Mouse (Mus musculus) forebrain, embryonic 15.5 days (tissue): Measurements from ENCODE around the gene Col6a1. TPM values are rescaled to one million over a fixed set of nuclear protein-coding genes. Genes with fewer than 3 reads are reported as not detected.
"Not testable (repeated sequence)": the region's sequence is repeated elsewhere in the genome, so short reads cannot be mapped to it uniquely, and the experiment has no call there.

Experiments
- ATAC-seq: fragments of 200-750 bp; cut with Nextera tagmentation; replicated peaks from 2 replicates; pipeline ENCODE4 v1.8.0; 2017; ENCODE audit warnings: mild to moderate bottlenecking, moderate TSS enrichment, moderate library complexity
- H3K27ac ChIP-seq: fragments of 300-500 bp; sonication (generic); replicated peaks from 2 replicates; pipeline ENCODE4 v1.5.1; 2015; ENCODE audit warnings: mild to moderate bottlenecking, inconsistent platforms
- H3K27me3 ChIP-seq: fragments of 300-500 bp; sonication (generic); 2 replicates; pipeline ENCODE4 v1.6.1; 2015; ENCODE audit warnings: inconsistent platforms
- H3K36me3 ChIP-seq: fragments of 300-500 bp; sonication (generic); 2 replicates; pipeline ENCODE4 v1.6.1; 2015; ENCODE audit warnings: mild to moderate bottlenecking, inconsistent platforms
- H3K4me1 ChIP-seq: fragments of 300-500 bp; sonication (generic); 2 replicates; pipeline ENCODE4 v1.6.1; 2015; ENCODE audit warnings: inconsistent platforms
- H3K4me2 ChIP-seq: fragments of 300-500 bp; sonication (generic); replicated peaks from 2 replicates; pipeline ENCODE4 v1.6.1; 2015; ENCODE audit warnings: mild to moderate bottlenecking, inconsistent platforms
- H3K4me3 ChIP-seq: fragments of 300-500 bp; sonication (generic); 2 replicates; pipeline ENCODE4 v1.5.1; 2015; ENCODE audit warnings: mild to moderate bottlenecking, inconsistent platforms
- H3K9ac ChIP-seq: fragments of 300-500 bp; sonication (generic); replicated peaks from 2 replicates; pipeline ENCODE4 v1.6.1; 2015; ENCODE audit warnings: mild to moderate bottlenecking, inconsistent platforms
- H3K9me3 ChIP-seq: fragments of 300-500 bp; sonication (generic); 2 replicates; pipeline ENCODE4 v1.6.1; 2016; ENCODE audit warnings: inconsistent platforms
- WGBS: fragments of 180-500 bp; shearing (Covaris S2); methylation state at CpG from one replicate; pipeline ENCODE4 v1.1.7; 2015; ENCODE audit warnings: mixed read lengths; 5-methylcytosine and 5-hydroxymethylcytosine counted together
- polyA plus RNA-seq: library from polyadenylated mRNA; unstranded; fragments of >200 nt; fragmentation: Nextera tagmentation; extraction: Ambion mirVana; gene quantifications from 2 replicates; pipeline ENCODE4 v1.2.1, GENCODE M21; 2015

The Col6a1 gene
- 8.1 and 8.3 TPM in 2 replicates for polyA plus RNA-seq

DNA sequence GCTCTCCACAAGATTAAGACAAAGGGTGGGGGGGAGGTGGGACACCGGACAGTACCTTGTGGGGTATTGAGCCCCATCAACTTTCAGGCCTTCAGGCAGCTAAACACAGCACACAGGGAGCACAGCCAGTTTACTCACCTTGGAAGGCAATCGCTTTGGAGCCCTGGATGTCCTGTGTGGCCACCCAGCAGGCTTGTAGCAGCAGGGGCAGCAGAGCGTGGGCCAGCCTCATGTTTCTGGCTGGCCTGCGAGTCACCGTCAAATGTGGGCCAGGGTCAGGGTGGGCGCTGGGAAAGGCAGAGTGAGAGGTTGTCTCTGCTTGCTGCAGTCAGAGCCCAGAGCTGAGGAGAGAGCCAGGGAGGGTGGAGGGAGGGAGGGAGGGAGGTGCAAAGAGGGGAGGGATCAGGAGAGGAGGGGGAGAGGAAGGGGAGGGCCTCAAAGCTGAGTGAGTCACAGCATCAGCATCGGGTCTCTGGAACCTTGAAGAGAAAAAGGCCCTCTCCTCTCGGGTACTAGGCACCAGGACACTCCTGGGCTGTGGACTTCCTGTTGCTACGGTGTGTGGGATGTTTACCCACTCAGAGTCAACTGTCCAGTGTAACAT, at the start of gene Col6a1:
Gene Col6a1 (minus strand): TSS at position 487 of the 604 bp plus-strand sequence.
- WGBS = 33% methylated on average over 9 of the region's 9 CpGs

DNA sequence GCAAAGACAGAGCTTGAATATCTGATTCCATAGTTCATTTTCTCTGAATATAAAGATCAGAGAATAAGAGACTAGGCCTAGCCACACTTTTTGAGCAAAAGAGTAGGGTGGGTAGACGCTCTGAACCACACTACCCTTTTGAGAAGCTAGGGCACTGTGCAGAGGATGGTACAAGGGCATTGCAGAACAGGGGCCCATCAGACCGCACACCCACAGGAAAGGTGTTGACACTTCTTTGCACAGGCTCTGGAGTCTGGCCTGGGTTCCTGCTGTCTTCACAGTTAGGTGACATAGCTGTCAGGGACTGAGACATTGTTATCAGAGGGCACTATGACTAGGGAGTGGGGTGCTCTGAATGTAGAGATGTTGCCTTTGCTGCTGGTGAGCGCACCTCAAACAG, 45.7 kb upstream of the Col6a1 start:
- no peak overlapping the region for H3K9ac ChIP-seq
- no peak overlapping the region for H3K27ac ChIP-seq
- H3K4me1 ChIP-seq = no peaks in the 10 kb centered on the region
- no peak for ATAC-seq
- H3K27me3 ChIP-seq = no peaks in the 10 kb centered on the region
- no peak overlapping the region for H3K4me2 ChIP-seq
- 94% methylated on average over 3 of the region's 3 CpGs for WGBS
- H3K4me3 ChIP-seq = no peak overlapping the region
- no peaks in the 10 kb centered on the region; the same call in 1 of the 2 replicates for H3K36me3 ChIP-seq
- no peaks in the 10 kb centered on the region for H3K9me3 ChIP-seq

More for the DNA sequence above, at the start of gene Col6a1:
- ATAC-seq = no peak
- H3K27me3 ChIP-seq = no peaks in the 10 kb centered on the region
- H3K4me3 ChIP-seq = no peak within 1 kb of the TSS
- H3K9me3 ChIP-seq = no peaks in the 10 kb centered on the region
- peaks cover 5% of the 10 kb centered on the region; the same call in 1 of the 2 replicates for H3K4me1 ChIP-seq
- H3K9ac ChIP-seq = no peak within 1 kb of the TSS
- no peaks in the 10 kb centered on the region for H3K36me3 ChIP-seq
- no peak within 1 kb of the TSS for H3K4me2 ChIP-seq
- no peak within 1 kb of the TSS for H3K27ac ChIP-seq

DNA sequence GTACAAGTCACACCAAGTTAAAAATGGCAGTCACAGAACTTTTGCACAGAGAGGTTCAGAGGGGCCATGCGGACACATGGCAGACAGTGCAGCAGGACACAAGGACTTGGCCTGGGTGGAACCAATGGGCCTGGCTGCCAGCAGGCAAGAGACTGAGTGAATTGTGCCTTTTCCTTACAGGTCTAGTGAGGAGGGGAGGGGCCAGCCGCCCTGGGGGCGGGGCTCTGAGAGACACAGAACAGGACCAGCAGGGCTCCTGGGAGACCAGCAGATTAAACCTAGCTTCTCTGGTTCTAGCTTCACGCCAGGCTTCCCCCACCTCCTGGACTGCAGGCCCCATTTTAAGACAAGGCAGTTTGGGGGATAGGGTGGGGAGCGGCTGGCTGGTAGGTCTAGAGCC, 45.1 kb upstream of the Col6a1 start:
- WGBS = 47% methylated on average over 5 of the region's 5 CpGs
- H3K4me2 ChIP-seq = no peak overlapping the region
- no peak overlapping the region for H3K4me3 ChIP-seq
- no peaks in the 10 kb centered on the region for H3K9me3 ChIP-seq
- no peaks in the 10 kb centered on the region for H3K4me1 ChIP-seq
- no peak for ATAC-seq
- H3K9ac ChIP-seq = no peak overlapping the region
- H3K27ac ChIP-seq = no peak overlapping the region
- no peaks in the 10 kb centered on the region; the same call in 1 of the 2 replicates for H3K36me3 ChIP-seq
- H3K27me3 ChIP-seq = no peaks in the 10 kb centered on the region

DNA sequence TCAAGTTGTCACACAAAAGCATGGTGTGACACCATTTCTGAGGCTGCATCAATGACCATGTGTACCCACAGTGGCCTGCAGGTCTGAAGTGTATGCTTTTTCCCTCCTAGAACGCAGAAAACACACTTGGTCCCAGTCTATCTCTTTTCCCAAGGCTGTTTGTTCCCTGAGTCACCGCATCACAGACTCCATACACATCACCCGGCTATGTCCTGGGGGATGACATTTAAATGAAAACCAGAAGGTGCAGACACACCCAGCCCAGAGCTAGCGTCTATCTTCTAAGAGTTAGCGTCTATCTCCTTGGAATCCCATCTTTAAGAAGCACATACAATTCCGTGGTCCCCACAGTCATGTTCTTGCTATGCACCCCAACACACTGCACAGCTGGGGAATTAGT, 43.6 kb upstream of the Col6a1 start:
- Histone ChIP-seq H3K4me2 (no peak overlapping the region), H3K27me3 (no peaks in the 10 kb centered on the region), H3K4me3 (no peak overlapping the region), H3K9ac (no peak overlapping the region), H3K9me3 (no peaks in the 10 kb centered on the region), H3K36me3 (no peaks in the 10 kb centered on the region; the same call in 1 of the 2 replicates), H3K4me1 (no peaks in the 10 kb centered on the region), H3K27ac (no peak overlapping the region)
- ATAC-seq = no peak
- WGBS = 93% methylated on average over 6 of the region's 6 CpGs

DNA sequence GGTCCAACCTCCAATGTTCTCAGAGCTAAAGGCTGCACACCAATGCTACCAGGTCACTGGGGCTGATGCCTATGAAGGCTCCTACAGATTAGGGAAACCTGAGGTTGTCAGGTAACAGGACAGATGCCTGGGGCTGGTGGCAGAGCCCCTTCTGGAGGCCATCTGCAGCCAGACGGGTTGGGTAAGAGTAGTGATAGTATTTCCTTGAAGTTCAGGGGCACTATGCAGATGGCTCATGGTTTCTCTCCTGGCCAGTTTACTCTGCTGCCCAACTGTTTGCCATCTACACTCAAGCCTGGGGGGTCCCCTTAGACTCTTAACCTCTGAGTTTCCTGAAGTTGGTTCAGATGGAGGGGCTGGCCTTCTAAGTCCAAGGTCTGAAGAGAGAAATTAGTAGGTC, 40.2 kb upstream of the Col6a1 start:
- no peaks in the 10 kb centered on the region for H3K36me3 ChIP-seq
- no peaks in the 10 kb centered on the region for H3K9me3 ChIP-seq
- no peak overlapping the region for H3K4me3 ChIP-seq
- no peak overlapping the region for H3K27ac ChIP-seq
- H3K4me1 ChIP-seq = no peaks in the 10 kb centered on the region
- H3K27me3 ChIP-seq = no peaks in the 10 kb centered on the region
- ATAC-seq = no peak
- WGBS = 96% methylated on average over 1 of the region's 1 CpGs
- H3K9ac ChIP-seq = no peak overlapping the region
- no peak overlapping the region for H3K4me2 ChIP-seq

DNA sequence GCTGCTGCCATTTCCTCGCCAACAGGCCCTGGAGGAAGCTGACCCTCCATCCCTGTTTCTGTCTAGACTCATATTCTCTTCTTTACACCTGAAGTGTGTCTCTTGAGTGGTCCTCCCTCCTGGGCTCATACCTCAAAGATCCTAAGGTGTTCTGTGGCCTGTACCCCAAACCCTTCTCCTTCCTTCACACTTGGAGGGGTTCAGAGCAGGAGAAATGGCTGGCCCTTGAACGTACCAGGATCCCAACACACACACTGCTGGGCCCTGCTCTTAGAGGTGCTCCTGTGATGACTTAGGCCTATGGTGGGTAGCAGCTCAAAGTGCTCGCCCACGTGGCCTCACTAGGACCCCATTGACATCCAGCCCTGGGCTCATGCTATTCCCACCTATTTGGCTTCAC, 39.0 kb upstream of the Col6a1 start:
- no peak overlapping the region for H3K27ac ChIP-seq
- ATAC-seq = no peak
- no peak overlapping the region for H3K4me3 ChIP-seq
- no peaks in the 10 kb centered on the region for H3K4me1 ChIP-seq
- no peaks in the 10 kb centered on the region for H3K36me3 ChIP-seq
- H3K9ac ChIP-seq = no peak overlapping the region
- WGBS = 95% methylated on average over 4 of the region's 4 CpGs
- no peak overlapping the region for H3K4me2 ChIP-seq
- no peaks in the 10 kb centered on the region for H3K27me3 ChIP-seq
- H3K9me3 ChIP-seq = no peaks in the 10 kb centered on the region

DNA sequence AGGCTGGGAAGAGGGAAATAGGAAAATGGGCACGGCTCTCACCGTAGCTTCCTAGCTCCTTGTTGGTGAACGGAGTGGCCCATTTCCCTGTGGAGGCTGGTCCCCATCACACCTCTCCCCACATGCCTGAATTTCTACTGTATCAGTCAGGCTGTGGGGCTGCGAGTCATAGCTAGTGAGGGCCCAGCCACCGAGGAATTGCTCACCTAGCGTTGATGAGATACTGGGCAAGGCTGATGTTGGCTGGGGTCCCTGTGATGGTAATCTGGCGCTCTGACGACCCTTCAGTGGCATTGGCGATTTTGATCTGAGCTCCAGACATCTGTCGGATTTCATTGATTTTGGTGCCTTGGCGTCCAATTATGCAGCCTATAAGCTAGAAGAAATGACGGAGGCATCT, 37.0 kb upstream of the Col6a1 start:
- no peaks in the 10 kb centered on the region for H3K27me3 ChIP-seq
- no peaks in the 10 kb centered on the region for H3K36me3 ChIP-seq
- H3K4me1 ChIP-seq = no peaks in the 10 kb centered on the region
- ATAC-seq = no peak
- H3K4me3 ChIP-seq = no peak overlapping the region
- H3K4me2 ChIP-seq = no peak overlapping the region
- H3K9ac ChIP-seq = no peak overlapping the region
- no peak overlapping the region for H3K27ac ChIP-seq
- 90% methylated on average over 12 of the region's 12 CpGs for WGBS
- no peaks in the 10 kb centered on the region for H3K9me3 ChIP-seq

DNA sequence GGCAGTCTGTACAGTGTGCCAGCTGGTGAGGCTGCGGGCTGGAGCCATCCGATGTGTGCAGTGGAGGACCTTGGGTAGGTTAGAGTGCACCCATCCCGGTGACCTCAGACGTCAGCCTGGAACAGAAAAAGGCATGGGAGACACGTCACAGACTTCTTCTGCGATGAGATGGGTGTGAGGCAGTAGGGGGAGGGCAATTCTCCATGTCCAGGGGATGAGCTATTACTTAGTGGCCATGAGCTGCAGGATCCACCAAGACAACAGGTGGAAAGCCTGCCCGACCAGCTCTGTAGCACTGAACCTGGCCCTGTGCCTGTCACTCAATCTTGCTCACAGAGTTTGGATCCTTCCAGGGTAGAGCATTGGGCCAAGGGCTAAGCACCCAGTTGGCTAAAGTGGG, 36.4 kb upstream of the Col6a1 start:
- 93% methylated on average over 7 of the region's 7 CpGs for WGBS
- H3K36me3 ChIP-seq = no peaks in the 10 kb centered on the region
- no peak overlapping the region for H3K4me3 ChIP-seq
- no peak overlapping the region for H3K9ac ChIP-seq
- no peak overlapping the region for H3K4me2 ChIP-seq
- H3K4me1 ChIP-seq = no peaks in the 10 kb centered on the region
- H3K27me3 ChIP-seq = no peaks in the 10 kb centered on the region
- H3K9me3 ChIP-seq = no peaks in the 10 kb centered on the region
- no peak overlapping the region for H3K27ac ChIP-seq
- no peak for ATAC-seq

DNA sequence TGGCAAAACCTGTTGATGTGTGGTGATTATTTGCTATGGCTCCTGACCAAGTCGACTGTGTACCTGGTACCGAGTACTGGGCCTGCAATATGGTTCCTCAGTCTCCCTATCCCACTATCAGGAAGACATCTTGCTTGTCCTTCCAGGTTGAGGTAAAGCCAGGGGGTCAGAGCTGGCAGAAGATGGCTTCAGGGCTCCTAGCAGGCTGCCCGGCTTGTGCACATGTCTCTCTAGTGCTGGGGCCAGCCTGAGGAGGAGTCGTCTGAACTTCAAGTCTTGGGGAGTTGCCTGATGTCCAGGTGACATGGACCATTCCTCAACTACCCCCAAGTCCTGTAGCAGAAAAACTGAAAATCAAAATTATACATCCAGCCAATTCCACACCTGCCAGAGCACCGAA, 33.9 kb upstream of the Col6a1 start:
- Histone ChIP-seq H3K9ac (no peak overlapping the region), H3K27me3 (no peaks in the 10 kb centered on the region), H3K4me2 (no peak overlapping the region), H3K9me3 (no peaks in the 10 kb centered on the region), H3K27ac (no peak overlapping the region), H3K4me3 (no peak overlapping the region), H3K36me3 (no peaks in the 10 kb centered on the region), H3K4me1 (no peaks in the 10 kb centered on the region)
- no peak for ATAC-seq
- WGBS = 93% methylated on average over 5 of the region's 5 CpGs

DNA sequence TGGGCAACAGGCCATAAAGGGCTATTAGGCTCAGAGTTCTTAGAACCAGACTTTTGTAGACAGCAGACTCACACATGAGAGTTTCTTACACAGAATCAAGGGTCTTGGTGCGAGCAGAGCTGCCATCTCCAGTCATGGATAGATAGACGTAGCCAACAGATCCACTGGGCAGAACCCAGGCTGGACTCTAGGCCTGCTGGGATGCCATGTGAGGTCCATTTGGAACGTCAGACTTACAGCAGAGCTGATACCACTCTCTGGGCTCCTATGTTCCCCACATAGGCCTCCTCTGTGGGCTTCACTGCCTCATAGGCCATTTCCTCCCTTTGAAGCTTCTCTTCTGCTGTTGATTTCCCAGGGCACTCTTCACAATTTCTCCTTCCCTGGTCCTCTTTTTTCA, 27.7 kb upstream of the Col6a1 start:
- no peak overlapping the region for H3K27ac ChIP-seq
- H3K4me1 ChIP-seq = no peaks in the 10 kb centered on the region
- no peak overlapping the region for H3K4me2 ChIP-seq
- H3K27me3 ChIP-seq = no peaks in the 10 kb centered on the region
- 88% methylated on average over 3 of the region's 3 CpGs for WGBS
- peaks cover under 1% of the 10 kb centered on the region; the same call in 1 of the 2 replicates for H3K9me3 ChIP-seq
- no peak overlapping the region for H3K4me3 ChIP-seq
- no peaks in the 10 kb centered on the region for H3K36me3 ChIP-seq
- no peak overlapping the region for H3K9ac ChIP-seq
- ATAC-seq = no peak

DNA sequence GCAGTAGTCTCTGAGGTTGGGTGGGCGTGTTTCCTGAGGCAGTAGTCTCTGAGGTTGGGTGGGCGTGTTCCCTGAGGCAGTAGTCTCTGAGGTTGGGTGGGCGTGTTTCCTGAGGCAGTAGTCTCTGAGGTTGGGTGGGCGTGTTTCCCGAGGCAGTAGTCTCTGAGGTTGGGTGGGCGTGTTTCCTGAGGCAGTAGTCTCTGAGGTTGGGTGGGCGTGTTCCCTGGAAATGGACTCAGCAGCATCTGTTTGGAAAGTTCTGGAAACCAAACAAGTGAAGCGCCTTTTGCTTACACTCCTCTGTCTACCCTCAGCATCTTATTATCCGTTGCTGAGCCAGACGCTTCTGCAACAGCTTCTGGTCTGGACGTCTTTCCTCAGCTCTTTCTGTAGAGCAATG, 18.3 kb upstream of the Col6a1 start:
- H3K27ac ChIP-seq, H3K9ac ChIP-seq, H3K4me1 ChIP-seq, H3K4me3 ChIP-seq, H3K9me3 ChIP-seq, H3K4me2 ChIP-seq, H3K36me3 ChIP-seq, ATAC-seq, H3K27me3 ChIP-seq: not testable (repeated sequence)
- WGBS = 64% methylated on average over 11 of the region's 11 CpGs

DNA sequence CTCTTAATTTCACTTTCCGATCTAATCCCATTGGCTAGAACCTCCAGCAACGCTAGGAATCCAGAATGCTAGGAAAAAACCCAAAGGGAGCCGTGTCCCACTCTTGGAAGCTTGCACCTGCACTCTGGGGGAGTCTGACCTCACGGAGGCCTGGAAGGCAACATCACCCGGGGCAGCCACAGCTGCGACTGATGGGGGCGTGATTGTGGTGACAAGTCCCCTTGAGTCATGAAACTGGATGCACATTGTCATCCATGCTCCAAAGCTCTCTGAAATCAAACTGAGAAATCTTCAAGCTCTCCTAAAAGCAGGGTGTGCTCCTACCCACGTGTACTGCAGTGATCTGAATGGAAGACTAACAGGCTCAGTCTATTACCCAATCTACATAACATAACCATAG, 10.8 kb upstream of the Col6a1 start:
- 69% methylated on average over 8 of the region's 8 CpGs for WGBS
- ATAC-seq = no peak
- Histone ChIP-seq H3K4me1 (peaks cover 10% of the 10 kb centered on the region), H3K4me3 (no peak overlapping the region), H3K9me3 (no peaks in the 10 kb centered on the region), H3K4me2 (no peak overlapping the region), H3K36me3 (no peaks in the 10 kb centered on the region), H3K27ac (no peak overlapping the region), H3K9ac (no peak overlapping the region), H3K27me3 (no peaks in the 10 kb centered on the region)

DNA sequence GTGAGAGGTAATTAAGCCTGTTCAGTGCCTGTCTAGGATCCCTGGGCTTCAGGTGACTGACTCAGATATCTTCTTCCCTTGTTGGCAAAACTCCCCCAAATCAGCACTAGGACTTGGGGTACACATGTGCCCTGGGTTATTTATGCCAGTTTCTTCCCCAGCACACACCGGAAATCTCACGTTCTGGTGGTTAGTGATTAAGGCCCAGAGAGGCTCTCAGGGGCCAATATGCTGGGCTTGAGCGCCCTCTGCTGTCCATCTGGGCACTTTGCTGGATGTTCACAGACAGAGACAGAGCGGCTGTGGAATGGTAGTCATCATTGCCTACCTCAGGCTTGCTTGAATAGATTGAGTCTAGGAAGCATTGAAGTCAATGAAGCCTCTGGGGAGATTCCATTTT, 9.0 kb upstream of the Col6a1 start:
- peak; percentile 67 for ATAC-seq
- no peak overlapping the region for H3K27ac ChIP-seq
- no peak overlapping the region for H3K9ac ChIP-seq
- 4% methylated on average over 4 of the region's 4 CpGs for WGBS
- no peaks in the 10 kb centered on the region for H3K36me3 ChIP-seq
- no peak overlapping the region for H3K4me3 ChIP-seq
- H3K9me3 ChIP-seq = no peaks in the 10 kb centered on the region
- H3K4me1 ChIP-seq = peaks cover 10% of the 10 kb centered on the region
- no peaks in the 10 kb centered on the region for H3K27me3 ChIP-seq
- H3K4me2 ChIP-seq = no peak overlapping the region
